Mouse (Mus musculus) cerebellum, adult 2 months (tissue): Measurements from ENCODE around the gene Cd79b.

Experiments
- CTCF ChIP-seq: fragments of 200-500 bp; IDR thresholded peaks from 2 replicates; pipeline ENCODE4 v1.5.1; 2011; ENCODE audit warnings: low read depth, mild to moderate bottlenecking, control low read depth, low read length, moderate library complexity, borderline replicate concordance; ENCODE audit not compliant: insufficient read depth
- POLR2A ChIP-seq: fragments of 200-500 bp; IDR thresholded peaks from 2 replicates; pipeline ENCODE4 v1.6.1; 2011; ENCODE audit warnings: low read length, control low read depth, borderline replicate concordance; ENCODE audit not compliant: insufficient read depth

- TF ChIP-seq CTCF (no peak), POLR2A (no peak)
These were observed 37.4 kb upstream of the Cd79b start for GRCm38 (mm10) chr11:106351941-106352340.
